Mouse (Mus musculus) urinary bladder, postnatal 14 days (tissue): ENCODE data around the gene Dcdc2c.

Experiments
- DNase-seq: peaks from one replicate; pipeline ENCODE4 v3.0.0; 2021; ENCODE audit warnings: low spot score

Dcdc2c gene

GRCm38 (mm10) chr12:28458786-28459185, 93.4 kb downstream of the Dcdc2c start:
- DNase-seq = no peak

- DNase-seq = no peak
Measured at GRCm38 (mm10) chr12:28436536-28436935, 115.7 kb downstream of the Dcdc2c start.

- DNase-seq = no peak
Measured at GRCm38 (mm10) chr12:28432729-28433067, 119.5 kb downstream of the Dcdc2c start.

GRCm38 (mm10) chr12:28431832-28432728, 120.1 kb downstream of the Dcdc2c start:
- DNase-seq = peak; percentile 56

GRCm38 (mm10) chr12:28429856-28430255, 122.3 kb downstream of the Dcdc2c start:
- DNase-seq = no peak

GRCm38 (mm10) chr12:28416957-28417356, 135.2 kb downstream of the Dcdc2c start:
- DNase-seq = no peak

- DNase-seq = no peak
Measured at GRCm38 (mm10) chr12:28407656-28408405, 144.4 kb downstream of the Dcdc2c start.

GRCm38 (mm10) chr12:28402256-28402655, 149.9 kb downstream of the Dcdc2c start:
- no peak for DNase-seq

- DNase-seq = no peak
Measured at GRCm38 (mm10) chr12:28401372-28401771, 150.8 kb downstream of the Dcdc2c start.

- no peak for DNase-seq
Measured at GRCm38 (mm10) chr12:28392129-28392528, 160.1 kb downstream of the Dcdc2c start.
